Mouse (Mus musculus): ENCODE measurements around the gene Cpm.
"Not testable (repeated sequence)": the region's sequence is repeated elsewhere in the genome, so short reads cannot be mapped to it uniquely, and the experiment has no call there.

Cpm gene

DNA sequence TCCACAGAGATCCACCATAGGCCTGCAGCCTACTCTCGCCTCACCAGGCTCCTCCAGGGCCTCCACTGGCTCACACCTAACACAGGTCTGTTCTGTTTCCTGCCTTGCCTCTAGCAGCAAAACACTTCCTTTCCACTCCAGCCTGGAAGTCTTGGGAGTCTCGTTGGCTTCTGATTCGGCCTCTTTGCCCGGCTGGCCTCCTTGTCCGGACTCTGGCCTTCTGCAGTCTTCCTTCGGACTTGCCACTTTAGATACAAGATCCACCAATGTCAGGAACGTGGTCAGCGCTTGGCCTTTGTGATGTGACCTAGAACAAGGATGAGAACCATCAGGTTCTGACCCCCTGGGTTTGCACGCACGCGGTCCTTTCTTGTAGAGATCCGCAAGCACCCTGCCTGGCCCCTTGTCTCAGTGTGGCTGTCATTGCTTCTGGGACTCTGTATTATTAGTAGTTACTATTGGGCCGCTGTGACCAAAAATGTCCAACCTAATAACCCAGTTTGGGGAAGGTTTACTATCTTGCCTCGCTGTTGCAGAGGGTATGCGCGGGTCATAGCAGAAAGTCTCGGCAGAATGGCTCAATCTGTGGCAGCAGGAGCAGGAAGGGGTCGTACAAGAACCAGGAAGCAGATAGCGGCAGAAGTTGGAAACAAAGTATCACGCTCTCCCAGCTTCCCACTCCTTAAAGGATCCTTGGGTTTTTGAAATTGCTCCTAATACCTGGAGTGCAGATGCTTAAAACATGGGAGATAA is 22.1 kb upstream of the Cpm start:
- no peak for DNase-seq

DNA sequence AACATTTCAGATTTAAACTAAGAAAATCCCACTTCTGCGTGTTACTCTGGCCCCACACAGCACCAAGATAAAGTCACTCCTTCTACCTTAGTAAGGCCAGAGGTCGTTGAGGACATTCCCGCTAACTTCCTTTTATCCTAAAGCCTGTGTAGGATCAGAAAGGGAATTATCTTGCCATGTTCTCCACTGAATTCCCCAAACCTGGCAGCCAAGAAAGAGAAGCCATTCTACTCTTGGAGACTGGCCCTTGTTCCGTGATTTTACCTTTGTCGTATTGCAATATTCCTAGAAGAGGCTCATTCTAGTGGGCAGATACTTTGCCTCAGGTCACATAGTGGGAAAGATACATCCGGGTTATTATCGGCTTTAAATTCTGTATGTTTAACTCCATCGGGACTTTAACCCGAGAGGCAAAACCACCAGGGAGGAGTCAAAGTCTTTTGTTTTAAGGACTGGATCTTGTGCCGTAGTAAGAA is 21.5 kb upstream of the Cpm start:
- DNase-seq: no peak

DNA sequence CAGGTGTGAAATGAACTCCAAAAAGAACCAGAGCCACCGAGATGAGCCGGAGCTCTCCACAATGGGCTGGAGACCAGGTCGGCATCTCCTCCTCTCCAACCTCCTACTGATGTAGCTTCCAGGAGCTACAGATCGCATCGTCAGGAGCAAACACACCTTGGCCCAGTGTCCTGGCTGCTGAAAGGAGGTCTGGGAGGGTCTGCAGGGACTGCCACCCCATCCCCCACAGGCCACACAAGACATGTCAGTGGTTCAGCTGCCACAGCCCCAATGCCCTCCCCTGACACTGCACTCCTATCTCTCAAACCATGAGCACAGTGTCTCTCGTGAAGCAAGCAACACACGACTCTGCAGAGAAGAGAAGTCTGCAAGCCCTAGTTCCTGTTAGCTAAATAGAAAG is 20.8 kb upstream of the Cpm start:
- DNase-seq: no peak

DNA sequence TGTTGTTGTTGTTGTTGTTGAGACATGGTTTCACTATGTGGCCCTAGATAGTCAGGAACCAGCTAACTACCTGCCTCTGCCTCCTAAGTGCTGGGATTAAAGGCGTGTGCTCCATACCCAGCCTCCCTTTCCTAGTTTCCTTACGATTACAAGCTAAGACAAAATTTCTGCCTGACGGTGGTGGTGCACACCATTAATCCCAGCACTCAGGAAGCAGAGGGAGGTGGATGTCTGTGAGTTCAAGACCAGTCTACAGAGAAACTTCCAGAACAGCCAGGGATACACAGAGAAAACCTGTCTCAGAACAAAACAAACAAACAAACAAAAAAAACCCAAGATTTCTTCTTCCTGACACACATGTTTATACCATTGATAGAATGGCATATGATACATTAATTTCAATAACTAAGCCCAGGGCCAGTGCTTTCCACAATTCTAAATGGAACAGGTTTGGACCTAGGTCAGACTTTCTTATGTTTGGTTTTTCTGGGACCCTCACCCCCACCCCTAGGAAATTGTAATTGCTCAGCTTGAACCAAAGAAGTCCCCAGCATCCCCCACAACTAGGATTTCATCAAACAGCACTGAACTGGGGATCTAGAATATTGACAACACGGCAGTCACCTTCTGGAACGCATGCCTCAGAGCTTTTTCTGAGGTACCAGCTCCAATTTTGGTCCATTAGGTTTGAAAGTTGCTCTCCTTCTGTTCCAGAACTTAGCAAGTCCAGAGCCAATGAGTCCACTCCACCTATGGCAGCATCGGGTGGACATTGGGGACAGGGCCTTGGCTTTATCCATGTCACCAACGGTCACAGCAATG is 20.1 kb upstream of the Cpm start:
- DNase-seq: no peak

- no peak for DNase-seq
Observed at GRCm38 (mm10) chr10:117609810-117610090, 19.6 kb upstream of the Cpm start.

- no peak for DNase-seq
Observed at GRCm38 (mm10) chr10:117610160-117610764, 19.0 kb upstream of the Cpm start.

DNA sequence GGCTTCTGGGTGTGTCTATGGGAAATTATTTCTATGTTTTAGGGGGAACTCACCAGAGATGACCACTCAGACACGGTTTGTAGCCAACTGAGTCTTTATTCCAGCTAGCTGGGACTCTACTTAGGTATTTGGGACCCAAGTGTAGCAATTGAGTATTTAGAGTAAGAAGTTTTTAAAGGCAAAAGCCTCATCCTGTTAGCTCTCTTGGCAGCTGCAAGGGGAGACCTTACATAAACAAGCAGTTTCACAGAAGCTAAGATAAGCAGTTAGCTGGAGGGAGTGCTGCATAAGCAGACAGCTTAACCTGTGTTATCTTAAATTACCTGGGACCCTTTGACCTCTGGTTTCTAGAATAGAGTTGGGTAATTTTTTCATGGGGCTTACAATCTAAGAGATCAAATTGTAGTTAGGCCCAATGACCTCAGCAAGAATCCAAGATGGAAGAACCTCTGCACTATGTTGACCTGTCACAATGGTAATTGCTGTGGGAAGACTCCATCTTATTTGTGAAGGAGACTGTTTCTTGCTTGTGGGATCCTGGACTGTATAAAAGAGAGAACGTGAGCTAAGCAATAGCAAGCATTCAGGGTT is 18.4 kb upstream of the Cpm start:
- DNase-seq: no peak

DNA sequence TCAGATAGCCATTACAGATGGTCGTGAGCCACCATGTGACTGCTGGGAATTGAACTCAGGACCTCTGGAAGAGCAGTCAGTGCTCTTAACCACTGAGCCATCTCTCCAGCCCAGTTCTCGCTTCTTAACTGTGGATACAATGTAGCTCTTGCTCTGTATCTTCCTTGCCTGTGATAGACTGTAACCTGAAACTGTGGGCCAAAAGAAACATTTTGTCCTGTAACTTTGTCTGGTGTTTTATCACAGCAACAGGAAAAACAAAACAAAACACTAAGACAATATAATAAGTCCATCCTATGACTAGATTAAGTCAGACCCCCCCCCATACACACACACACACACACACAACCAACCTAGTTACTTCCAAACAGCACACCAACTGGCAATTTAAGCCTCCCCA is 17.8 kb upstream of the Cpm start:
- no peak for DNase-seq

DNA sequence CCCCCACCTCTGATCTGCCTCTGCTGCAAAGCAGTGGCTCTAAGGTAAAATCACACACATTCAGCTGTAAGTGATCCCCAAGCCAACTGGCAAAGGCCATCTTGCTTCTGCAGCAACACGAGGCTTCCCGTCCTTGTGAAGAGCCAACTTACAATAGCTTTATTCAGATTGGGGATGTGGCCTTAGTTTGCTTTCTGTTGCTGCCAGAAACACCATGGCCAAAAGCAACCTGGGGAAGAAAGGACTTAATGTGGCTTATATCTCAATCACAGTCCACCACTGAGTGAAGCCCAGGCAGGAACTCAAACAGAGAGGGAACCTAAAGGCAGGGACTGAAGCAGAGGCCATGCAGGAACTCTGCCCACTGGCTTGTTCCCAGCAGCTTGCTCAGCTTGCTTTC is 17.3 kb upstream of the Cpm start:
- DNase-seq: no peak

DNA sequence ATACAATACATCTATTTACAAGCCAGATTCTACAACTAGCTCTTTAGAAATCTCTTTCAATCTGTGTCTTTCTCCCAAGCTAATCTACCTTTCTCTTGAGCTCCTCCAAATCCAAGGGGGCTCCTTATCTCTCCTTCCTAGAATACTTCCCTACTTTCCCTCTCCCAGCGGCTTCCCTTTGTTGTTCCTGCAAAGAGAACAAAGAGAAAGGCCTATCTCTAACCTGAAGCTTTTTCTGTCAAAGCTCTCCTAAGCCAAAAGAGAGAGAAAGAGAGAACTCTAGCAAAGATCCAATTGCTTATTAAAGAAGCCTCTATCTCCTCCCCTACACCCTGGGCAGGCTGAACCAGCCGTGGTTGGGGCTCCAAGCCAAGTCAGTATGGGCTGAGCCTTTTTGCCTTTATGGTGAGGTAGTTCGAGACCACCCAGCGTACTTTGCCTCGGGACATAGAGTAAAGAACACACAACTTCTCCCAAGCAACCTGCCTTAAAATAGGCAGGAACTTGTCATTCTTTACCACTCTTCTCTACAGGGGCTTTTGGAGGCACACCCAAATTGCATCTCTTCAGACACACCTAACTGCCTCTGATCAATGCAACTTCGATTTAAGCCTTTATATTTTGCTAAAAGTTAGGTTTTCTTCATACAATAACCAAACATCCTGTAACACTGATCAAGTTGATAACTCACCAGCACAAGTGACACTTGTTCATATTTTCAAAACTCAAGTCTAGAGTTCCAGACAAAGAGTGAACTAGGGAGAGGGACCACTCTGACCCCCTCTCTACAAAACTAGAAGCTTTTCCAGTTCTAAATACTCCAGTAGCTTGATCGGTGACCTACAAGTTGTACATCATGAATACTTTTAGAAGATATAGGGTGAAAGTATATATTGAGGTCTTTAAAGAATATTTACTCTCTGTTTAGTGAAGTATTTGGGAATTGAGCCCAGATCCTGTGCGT is 16.4 kb upstream of the Cpm start:
- no peak for DNase-seq

DNA sequence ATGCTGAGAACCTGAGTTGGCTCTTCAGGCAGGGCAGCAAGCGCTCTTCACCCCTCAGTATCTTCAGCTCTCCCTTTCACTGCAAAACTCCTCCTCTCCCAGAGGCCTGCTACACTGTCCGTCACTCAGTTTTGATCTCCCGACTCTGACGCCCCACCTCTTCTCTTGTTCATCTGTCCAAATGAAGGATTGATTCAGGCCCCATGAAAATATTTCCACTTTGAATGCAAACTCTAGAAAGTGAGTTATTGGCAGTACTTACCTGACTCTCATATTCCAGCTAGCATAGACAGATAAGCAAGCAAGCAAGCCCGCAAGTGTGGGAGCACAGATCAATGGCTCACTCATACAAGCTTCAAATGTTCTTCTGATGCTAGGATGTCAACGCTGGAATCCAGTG is 15.3 kb upstream of the Cpm start:
- no peak for DNase-seq

DNA sequence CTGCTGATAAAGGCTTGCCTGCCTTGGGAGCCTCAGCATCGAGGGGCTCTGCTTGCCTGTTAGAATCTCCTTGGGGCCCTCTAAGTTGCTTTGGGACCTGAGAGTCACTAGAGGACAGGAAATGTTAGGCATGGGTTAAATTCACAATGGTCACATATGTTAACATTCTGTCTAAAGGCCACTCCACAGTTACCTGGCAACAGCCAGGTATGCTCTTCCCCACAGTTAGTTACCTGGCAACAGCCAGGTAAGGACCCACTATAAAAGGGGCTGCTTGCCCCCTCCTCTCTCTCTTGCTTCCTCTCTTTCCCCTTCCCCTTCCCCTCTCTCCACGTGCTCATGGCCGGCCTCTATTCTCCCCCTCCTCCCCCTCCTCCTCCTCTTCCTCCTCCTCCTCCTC is 14.9 kb upstream of the Cpm start:
- DNase-seq: no peak

DNA sequence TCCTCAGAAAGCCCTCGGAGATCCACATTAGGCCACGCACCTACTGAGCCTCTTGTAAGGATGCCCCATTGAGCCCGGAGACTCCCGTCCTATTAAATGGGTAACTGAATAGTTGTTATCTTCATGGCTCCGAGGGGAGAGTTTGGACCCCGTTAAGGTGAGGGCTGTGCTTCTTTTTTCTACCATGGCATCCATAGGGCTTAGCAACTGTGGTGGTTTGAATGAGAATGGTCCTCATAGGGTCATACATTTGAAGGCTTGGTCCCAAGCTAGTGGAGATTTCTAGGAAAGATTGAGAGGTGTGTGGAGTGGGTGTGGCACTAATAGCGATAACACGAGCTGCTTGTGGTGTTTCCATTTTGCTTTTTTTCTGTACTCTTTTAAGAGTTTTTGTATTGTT is 14.1 kb upstream of the Cpm start:
- no peak for DNase-seq

GRCm38 (mm10) chr10:117615746-117616145 is 13.6 kb upstream of the Cpm start:
- DNase-seq: no peak

DNA sequence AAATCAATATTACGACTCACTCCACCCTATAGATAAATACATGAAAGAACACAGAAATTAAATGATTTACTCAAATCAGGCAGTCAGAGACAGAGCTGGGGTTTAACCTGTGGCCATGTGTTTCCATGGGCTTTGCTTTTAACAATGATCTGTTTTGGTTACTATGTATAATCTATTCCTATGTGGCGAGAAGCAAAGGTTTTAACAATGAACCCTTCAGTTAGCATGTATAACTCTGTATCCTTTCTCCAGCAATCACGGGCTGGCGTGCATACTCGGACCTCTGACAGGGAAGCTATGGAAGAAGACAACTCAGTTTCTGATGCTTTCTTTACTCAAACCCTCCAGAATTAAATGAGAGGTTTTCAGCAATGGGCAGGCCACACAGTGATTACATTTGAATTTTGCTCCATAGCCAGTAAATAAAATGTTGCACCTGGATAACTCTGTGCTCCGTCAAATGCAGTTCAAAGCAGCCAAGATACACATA is 13.1 kb upstream of the Cpm start:
- DNase-seq: no peak

DNA sequence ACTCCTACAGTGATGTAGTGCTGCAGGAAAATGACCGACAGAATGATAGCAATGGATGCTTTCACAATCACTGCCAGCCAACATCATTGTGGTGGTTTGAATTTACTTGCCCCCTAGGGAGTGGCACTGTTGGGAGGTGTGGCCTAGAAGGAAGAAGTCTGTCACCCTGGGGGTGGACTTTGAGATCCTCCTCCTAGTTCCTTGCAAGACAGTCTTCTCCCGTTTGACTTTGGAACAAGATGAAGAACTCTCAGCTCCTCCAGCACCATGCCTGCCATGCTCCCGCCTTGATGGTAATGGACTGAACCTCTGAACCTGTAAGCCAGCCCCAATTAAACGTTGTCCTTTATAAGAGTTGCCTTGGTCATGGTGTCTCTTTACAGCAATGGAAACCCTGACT is 12.5 kb upstream of the Cpm start:
- not testable (repeated sequence) for DNase-seq

DNA sequence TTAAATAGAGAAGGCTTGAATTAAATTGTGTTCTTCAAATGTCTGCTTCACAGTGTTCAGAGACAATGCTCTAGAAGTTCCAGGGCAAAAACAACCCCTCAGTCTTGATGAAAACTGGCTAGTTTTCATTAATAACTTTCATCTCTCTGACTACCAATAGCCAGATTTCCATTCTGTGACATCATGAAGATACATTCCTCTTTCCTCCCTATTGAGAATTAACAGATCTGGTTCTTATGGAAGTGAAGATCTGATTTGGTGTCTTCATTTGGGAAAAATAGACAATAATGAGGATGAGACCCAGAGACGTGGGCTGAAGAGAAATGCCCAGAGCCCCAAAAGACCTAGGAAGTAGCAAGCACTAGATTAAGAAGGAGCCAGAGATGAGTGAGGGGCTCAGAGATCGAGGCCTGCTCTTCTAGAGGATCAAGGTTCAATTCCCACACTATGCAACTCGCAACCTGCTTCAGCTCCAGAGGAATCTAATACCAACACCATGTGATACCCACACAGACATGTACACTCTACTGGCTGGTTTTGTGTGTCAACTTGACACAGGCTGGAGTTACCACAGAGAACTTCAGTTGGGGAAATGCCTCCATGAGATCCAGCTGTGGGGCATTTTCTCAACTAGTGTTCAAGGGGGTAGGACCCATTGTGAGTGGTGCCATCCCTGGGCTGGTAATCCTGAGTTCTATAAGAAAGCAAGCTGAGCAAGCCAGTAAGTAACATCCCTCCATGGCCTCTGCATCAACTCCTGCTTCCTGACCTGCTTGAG is 11.5 kb upstream of the Cpm start:
- no peak for DNase-seq

GRCm38 (mm10) chr10:117619041-117619861 is 10.0 kb upstream of the Cpm start:
- DNase-seq: no peak

DNA sequence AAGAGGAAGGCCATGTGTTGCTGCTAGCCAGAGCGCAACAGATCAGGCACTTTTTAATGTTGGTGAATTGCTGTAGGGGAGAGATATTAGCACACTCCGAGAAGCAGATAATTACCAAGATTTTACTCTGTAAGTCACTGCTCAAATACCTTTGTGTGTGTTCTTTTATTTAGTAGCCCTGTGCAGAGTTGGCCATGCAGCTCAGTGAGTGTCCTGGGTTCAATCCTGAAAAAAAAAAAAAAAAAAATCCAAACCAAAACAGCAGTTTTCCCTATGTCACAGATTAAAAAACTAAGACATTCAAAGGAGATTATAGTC is 9.5 kb upstream of the Cpm start:
- DNase-seq: no peak

GRCm38 (mm10) chr10:117620530-117620929 is 8.8 kb upstream of the Cpm start:
- no peak for DNase-seq
